Mouse (Mus musculus) midbrain, postnatal 0 days (tissue): ENCODE measurements around the gene Nfat5. TPM values are rescaled to one million over a fixed set of nuclear protein-coding genes. Genes with fewer than 3 reads are reported as not detected.

Experiments used
- ATAC-seq: fragments of 200-750 bp; cut with Nextera tagmentation; 2 replicates; pipeline ENCODE4 v1.8.0; 2017; ENCODE audit warnings: moderate number of reproducible peaks, mild to moderate bottlenecking, moderate TSS enrichment, moderate library complexity; ENCODE audit not compliant: low FRiP score
- DNase-seq: peaks from one replicate; pipeline ENCODE4 v3.0.0-alpha.2; 2015; ENCODE audit warnings: low spot score
- H3K27ac ChIP-seq: fragments of 300-500 bp; sonication (generic); 2 replicates; pipeline ENCODE4 v1.5.1; 2014; ENCODE audit warnings: low read depth, mild to moderate bottlenecking, low read length, mixed read lengths
- H3K27me3 ChIP-seq: fragments of 300-500 bp; sonication (generic); 2 replicates; pipeline ENCODE4 v1.6.1; 2014; ENCODE audit warnings: low read length, control low read depth, mixed read lengths; ENCODE audit not compliant: insufficient read depth
- H3K36me3 ChIP-seq: fragments of 300-500 bp; sonication (generic); 2 replicates; pipeline ENCODE4 v1.6.1; 2014; ENCODE audit warnings: low read length, control low read depth, mixed read lengths; ENCODE audit not compliant: insufficient read depth
- H3K4me1 ChIP-seq: fragments of 300-500 bp; sonication (generic); 2 replicates; pipeline ENCODE4 v1.6.1; 2014; ENCODE audit warnings: mild to moderate bottlenecking, control low read depth, antibody characterized with exemption, low read length, mixed read lengths; ENCODE audit not compliant: insufficient read depth
- H3K4me2 ChIP-seq: fragments of 300-500 bp; sonication (generic); 2 replicates; pipeline ENCODE4 v1.6.1; 2014; ENCODE audit warnings: low read depth, mild to moderate bottlenecking, low read length, mixed read lengths; ENCODE audit not compliant: poor library complexity, severe bottlenecking
- H3K4me3 ChIP-seq: fragments of 300-500 bp; sonication (generic); 2 replicates; pipeline ENCODE4 v1.5.1; 2014; ENCODE audit warnings: low read depth, mild to moderate bottlenecking, low read length, moderate library complexity
- H3K9ac ChIP-seq: fragments of 300-500 bp; sonication (generic); replicated peaks from 2 replicates; pipeline ENCODE4 v1.6.1; 2014; ENCODE audit warnings: mild to moderate bottlenecking, low read length, moderate library complexity, mixed read lengths; ENCODE audit not compliant: poor library complexity, severe bottlenecking
- H3K9me3 ChIP-seq: fragments of 300-500 bp; sonication (generic); 2 replicates; pipeline ENCODE4 v1.6.1; 2016; ENCODE audit warnings: low read length, control low read depth
- CTCF ChIP-seq: IDR thresholded peaks from 2 replicates; pipeline ENCODE4 v1.5.1; 2016; ENCODE audit warnings: antibody characterized with exemption, mild to moderate bottlenecking
- WGBS: fragments of 180-500 bp; shearing (Covaris S2); extraction: QIAGEN DNeasy Blood & Tissue Kit; methylation state at CpG from one replicate; pipeline ENCODE4 v1.1.7; 2014; 5-methylcytosine and 5-hydroxymethylcytosine counted together
- polyA plus RNA-seq: library from polyadenylated mRNA; unstranded; fragments of >200 nt; fragmentation: Nextera tagmentation; extraction: Ambion mirVana; gene quantifications from 2 replicates; pipeline ENCODE4 v1.2.1, GENCODE M21; 2015
- total RNA-seq: library from RNA; depleted of rRNA; stranded (reverse); fragments of >200 nt; gene quantifications from 2 replicates; pipeline ENCODE4 v1.2.3, GENCODE M21; 2014; rRNA removed

Gene Nfat5
- 20.3 and 37.1 TPM in 2 replicates for total RNA-seq
- 3.7 and 6.8 TPM in 2 replicates for polyA plus RNA-seq

DNA sequence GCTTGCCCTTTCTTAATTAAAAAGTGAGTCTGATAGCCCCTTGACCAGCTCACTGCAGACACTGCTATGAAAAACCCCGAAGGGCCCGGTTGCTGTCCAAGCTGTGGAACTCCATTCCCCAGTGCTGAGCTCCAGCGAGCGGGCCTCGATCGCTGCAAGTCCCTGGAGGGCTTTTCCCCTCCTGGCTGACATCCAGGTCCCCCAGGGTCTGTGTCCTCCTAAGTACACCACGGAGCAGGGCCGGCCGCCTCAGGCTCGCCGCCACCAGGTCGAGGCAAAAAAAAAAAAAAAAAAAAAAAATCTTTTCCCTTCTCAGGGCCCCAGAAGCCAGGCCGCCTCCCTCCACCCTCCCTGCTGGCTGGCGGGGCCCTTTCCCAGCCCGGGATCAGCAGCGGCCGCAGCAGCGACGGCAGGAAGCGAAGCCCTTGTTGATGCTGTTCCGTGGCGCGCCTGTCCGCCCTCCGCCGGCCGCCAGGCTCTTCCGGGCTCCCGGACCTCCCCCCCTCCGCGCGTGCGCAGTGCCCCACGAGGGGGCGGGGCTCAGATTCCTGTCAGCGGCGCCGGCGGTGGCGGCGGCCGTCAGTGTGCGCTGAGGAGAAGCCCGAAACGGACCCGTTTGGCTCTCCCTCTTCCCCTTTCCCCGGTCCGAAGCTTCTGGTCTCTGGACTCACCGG lies at the start of gene Nfat5:
TSS of gene Nfat5 (plus strand) at position 543 of the 674 bp plus-strand sequence.
- peak within 1 kb of the TSS; percentile 92 for H3K27ac ChIP-seq
- ATAC-seq (peak; percentile 92), DNase-seq (peak; percentile 92)
- peak within 1 kb of the TSS; percentile 71 for H3K4me2 ChIP-seq
- H3K9ac ChIP-seq = peak within 1 kb of the TSS; percentile 88
- H3K4me1 ChIP-seq = no peaks in the 10 kb centered on the region
- peak within 1 kb of the TSS; percentile 97 for H3K4me3 ChIP-seq
- no peaks in the 10 kb centered on the region for H3K9me3 ChIP-seq
- peak; percentile 24 for TF ChIP-seq CTCF
- WGBS = under 1% methylated on average over 44 of the region's 49 CpGs
- H3K36me3 ChIP-seq = no peaks in the 10 kb centered on the region
- no peaks in the 10 kb centered on the region for H3K27me3 ChIP-seq

DNA sequence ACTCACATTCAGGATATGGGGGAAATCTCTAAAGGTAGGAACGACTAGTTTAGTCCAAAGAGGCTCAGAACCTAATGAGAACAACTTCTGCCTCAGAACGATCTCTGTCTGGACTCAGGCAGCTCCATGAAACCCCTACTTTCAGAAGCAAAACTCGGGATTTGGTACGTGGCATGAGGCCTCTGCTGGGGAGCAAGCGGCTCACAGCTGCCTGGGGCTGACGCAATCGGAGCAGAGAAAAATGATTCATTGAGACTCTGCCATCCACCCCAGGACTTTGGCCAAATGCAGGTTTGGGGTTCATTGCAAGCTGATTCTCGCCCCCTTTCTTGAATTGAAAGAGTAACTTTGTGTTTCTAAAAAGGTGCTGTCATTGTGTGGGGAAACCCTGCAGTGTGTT lies 49.1 kb upstream of the Nfat5 start:
- Histone ChIP-seq H3K36me3 (no peaks in the 10 kb centered on the region), H3K9ac (no peak overlapping the region), H3K9me3 (no peaks in the 10 kb centered on the region), H3K4me2 (no peak overlapping the region), H3K4me1 (no peaks in the 10 kb centered on the region), H3K4me3 (no peak overlapping the region), H3K27me3 (no peaks in the 10 kb centered on the region), H3K27ac (no peak overlapping the region)
- ATAC-seq = no peak
- no peak for TF ChIP-seq CTCF
- 79% methylated on average over 8 of the region's 8 CpGs for WGBS
- DNase-seq = no peak

DNA sequence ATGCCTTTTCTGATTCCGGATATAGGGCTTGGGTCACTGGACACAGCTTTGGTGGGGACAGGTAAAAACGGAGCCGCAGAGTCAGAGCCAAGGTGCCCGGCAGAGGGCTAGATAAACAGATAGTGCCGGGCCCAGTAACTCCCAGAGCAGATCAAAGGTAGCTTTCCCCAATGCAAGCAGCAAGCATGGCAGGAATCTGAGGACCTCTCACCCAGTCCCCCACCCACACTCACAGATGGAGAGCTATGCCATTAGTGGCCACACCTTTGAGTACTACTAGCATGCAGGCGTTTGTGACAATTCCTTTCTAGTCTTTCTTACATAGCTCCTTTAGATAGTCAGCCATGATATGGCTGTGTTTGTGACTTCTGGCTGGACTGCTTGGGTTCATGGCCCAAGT lies 44.8 kb upstream of the Nfat5 start:
- no peak overlapping the region for H3K4me2 ChIP-seq
- TF ChIP-seq CTCF = no peak
- ATAC-seq (no peak), DNase-seq (no peak)
- no peak overlapping the region for H3K4me3 ChIP-seq
- no peak overlapping the region for H3K9ac ChIP-seq
- H3K27ac ChIP-seq = no peak overlapping the region
- no peaks in the 10 kb centered on the region for H3K27me3 ChIP-seq
- no peaks in the 10 kb centered on the region for H3K4me1 ChIP-seq
- WGBS = 89% methylated on average over 6 of the region's 6 CpGs
- H3K36me3 ChIP-seq = no peaks in the 10 kb centered on the region
- no peaks in the 10 kb centered on the region for H3K9me3 ChIP-seq

DNA sequence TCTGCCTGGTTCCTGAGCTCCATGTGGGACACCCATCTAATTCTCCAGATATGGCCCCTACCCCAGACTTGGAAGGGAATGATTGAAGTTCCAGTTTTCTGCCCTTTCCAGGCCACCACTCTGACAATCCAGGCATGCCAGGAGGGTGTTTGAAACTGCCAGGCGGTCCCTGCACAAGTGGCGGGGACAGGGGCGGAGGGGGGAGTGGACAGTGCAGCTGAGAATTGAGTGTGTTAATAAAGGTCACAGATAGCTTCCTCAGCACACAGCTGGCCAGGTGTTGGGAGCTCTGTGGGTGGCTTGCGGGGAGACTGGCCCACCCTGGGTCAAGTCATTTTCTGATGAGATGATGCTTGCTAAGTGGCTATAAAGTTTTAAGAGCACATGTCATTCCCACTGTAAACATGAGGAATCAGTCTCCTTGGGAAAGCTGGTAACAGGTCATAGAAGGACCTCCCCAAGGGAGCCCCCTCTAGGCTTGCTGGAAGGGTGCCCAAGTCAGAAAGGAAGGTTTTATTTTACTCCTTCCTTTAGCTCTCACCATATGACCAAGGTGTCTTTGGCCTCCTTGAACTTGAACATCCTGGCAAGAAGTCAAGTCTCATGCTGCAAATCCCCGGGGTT lies 41.7 kb upstream of the Nfat5 start:
- DNase-seq (no peak), ATAC-seq (no peak)
- Histone ChIP-seq H3K27ac (no peak overlapping the region), H3K4me3 (no peak overlapping the region), H3K27me3 (no peaks in the 10 kb centered on the region), H3K4me1 (no peaks in the 10 kb centered on the region), H3K36me3 (no peaks in the 10 kb centered on the region), H3K9me3 (no peaks in the 10 kb centered on the region), H3K4me2 (no peak overlapping the region), H3K9ac (no peak overlapping the region)
- no peak for TF ChIP-seq CTCF
- 83% methylated on average over 5 of the region's 5 CpGs for WGBS

DNA sequence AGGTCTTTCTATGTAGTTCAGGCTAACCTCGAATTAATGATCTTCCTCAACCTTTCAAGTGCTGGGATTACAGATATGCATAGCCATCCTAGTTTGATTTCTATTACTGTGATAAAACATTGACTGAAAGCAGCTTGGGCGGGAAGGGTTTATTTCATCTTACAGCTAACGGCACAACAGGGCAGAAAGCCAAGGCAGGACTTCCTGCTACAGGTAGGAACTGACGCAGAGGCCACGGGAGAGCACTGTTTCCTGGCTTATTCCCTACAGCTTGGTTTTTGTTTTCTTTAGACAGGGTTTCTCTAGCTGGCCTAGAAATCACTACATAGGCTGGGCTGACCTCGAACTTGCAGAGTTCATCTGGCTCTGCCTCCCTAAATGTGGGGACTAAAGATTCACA lies 40.1 kb upstream of the Nfat5 start:
- no peak overlapping the region for H3K4me3 ChIP-seq
- no peak overlapping the region for H3K9ac ChIP-seq
- no peaks in the 10 kb centered on the region for H3K36me3 ChIP-seq
- H3K9me3 ChIP-seq = no peaks in the 10 kb centered on the region
- no peak for TF ChIP-seq CTCF
- DNase-seq (no peak), ATAC-seq (no peak)
- no peak overlapping the region for H3K27ac ChIP-seq
- no peak overlapping the region for H3K4me2 ChIP-seq
- H3K27me3 ChIP-seq = no peaks in the 10 kb centered on the region
- 74% methylated on average over 6 of the region's 6 CpGs for WGBS
- no peaks in the 10 kb centered on the region for H3K4me1 ChIP-seq

DNA sequence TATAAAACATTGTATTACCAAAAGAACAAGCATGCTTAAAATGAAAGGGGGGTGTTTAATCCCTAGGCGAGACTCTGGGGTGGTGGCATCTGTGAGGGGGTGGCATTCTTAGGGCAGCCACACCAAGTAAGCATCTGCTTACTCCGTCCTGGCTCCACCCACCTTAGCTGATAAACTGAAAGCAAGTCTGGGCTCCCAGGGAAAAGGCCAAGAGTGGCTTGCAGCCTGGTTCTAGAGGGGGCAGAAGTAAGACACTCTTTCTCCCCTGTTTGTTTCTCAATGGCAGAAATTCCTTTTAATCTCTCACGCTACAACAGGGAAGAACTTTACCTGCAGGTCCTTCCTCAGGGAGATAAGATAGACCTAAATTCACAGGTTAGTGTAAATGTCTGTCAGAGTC lies 38.9 kb upstream of the Nfat5 start:
- DNase-seq = no peak
- Histone ChIP-seq H3K27ac (no peak overlapping the region), H3K9ac (no peak overlapping the region), H3K4me1 (no peaks in the 10 kb centered on the region), H3K27me3 (no peaks in the 10 kb centered on the region), H3K4me3 (no peak overlapping the region), H3K9me3 (no peaks in the 10 kb centered on the region), H3K4me2 (no peak overlapping the region), H3K36me3 (no peaks in the 10 kb centered on the region)
- ATAC-seq = no peak
- WGBS = 63% methylated on average over 3 of the region's 3 CpGs
- TF ChIP-seq CTCF = no peak
